Mouse (Mus musculus): ENCODE measurements at regions not wholly inside any gene's neighbourhood (a gene's known extent, or its start where the extent isn't known, plus 50 kb on each side); places are given as distances from the start of the nearest gene placed in this dataset.

GRCm38 (mm10) chr8:26910186-26910585 is 66.9 kb upstream of the Zfp703 start:
- TF ChIP-seq POLR2A (IDR thresholded peaks at IDR 0.05; ENCODE audit: borderline replicate concordance, low read depth, low read length) (no peak), CTCF (IDR thresholded peaks at IDR 0.05; ENCODE audit: low read depth, low read length) (no peak)
- H3K27ac ChIP-seq (ENCODE audit: insufficient read depth, low read depth, low read length) = no peak overlapping the region
- H3K4me1 ChIP-seq (ENCODE audit: control insufficient read depth, insufficient read depth, low read length) = peaks cover 39% of the 10 kb centered on the region
- H3K4me3 ChIP-seq (ENCODE audit: insufficient read depth, low read length) = no peak overlapping the region

GRCm38 (mm10) chr8:26913562-26914529 is 63.3 kb upstream of the Zfp703 start:
- peaks cover 32% of the 10 kb centered on the region for H3K4me1 ChIP-seq (ENCODE audit: control insufficient read depth, insufficient read depth, low read length)
- TF ChIP-seq POLR2A (IDR thresholded peaks at IDR 0.05; ENCODE audit: borderline replicate concordance, low read depth, low read length) (no peak), CTCF (IDR thresholded peaks at IDR 0.05; ENCODE audit: low read depth, low read length) (no peak)
- H3K4me3 ChIP-seq (ENCODE audit: insufficient read depth, low read length) = no peak overlapping the region
- H3K27ac ChIP-seq (ENCODE audit: insufficient read depth, low read depth, low read length) = no peak overlapping the region

GRCm38 (mm10) chr8:26915731-26916130 is 61.4 kb upstream of the Zfp703 start:
- Histone ChIP-seq H3K4me1 (ENCODE audit: control insufficient read depth, insufficient read depth, low read length) (peaks cover 24% of the 10 kb centered on the region), H3K27ac (ENCODE audit: insufficient read depth, low read depth, low read length) (no peak overlapping the region), H3K4me3 (ENCODE audit: insufficient read depth, low read length) (no peak overlapping the region)
- TF ChIP-seq CTCF (IDR thresholded peaks at IDR 0.05; ENCODE audit: low read depth, low read length) (no peak), POLR2A (IDR thresholded peaks at IDR 0.05; ENCODE audit: borderline replicate concordance, low read depth, low read length) (no peak)

GRCm38 (mm10) chr8:26921531-26922177 is 55.5 kb upstream of the Zfp703 start:
- peaks cover 17% of the 10 kb centered on the region for H3K4me1 ChIP-seq (ENCODE audit: control insufficient read depth, insufficient read depth, low read length)
- H3K4me3 ChIP-seq (ENCODE audit: insufficient read depth, low read length) = no peak overlapping the region
- TF ChIP-seq CTCF (IDR thresholded peaks at IDR 0.05; ENCODE audit: low read depth, low read length) = no peak
- TF ChIP-seq POLR2A (IDR thresholded peaks at IDR 0.05; ENCODE audit: borderline replicate concordance, low read depth, low read length) = no peak
- H3K27ac ChIP-seq (ENCODE audit: insufficient read depth, low read depth, low read length) = no peak overlapping the region

- TF ChIP-seq POLR2A (IDR thresholded peaks at IDR 0.05; ENCODE audit: borderline replicate concordance, low read depth, low read length) = no peak
- no peak for TF ChIP-seq CTCF (IDR thresholded peaks at IDR 0.05; ENCODE audit: low read depth, low read length)
- no peak overlapping the region for H3K4me3 ChIP-seq (ENCODE audit: insufficient read depth, low read length)
Observed at GRCm38 (mm10) chr8:26922178-26922540, 55.0 kb upstream of the Zfp703 start.

GRCm38 (mm10) chr8:26923166-26923565 is 54.0 kb upstream of the Zfp703 start:
- Histone ChIP-seq H3K4me3 (ENCODE audit: insufficient read depth, low read length) (no peak overlapping the region), H3K4me1 (ENCODE audit: control insufficient read depth, insufficient read depth, low read length) (peaks cover 5% of the 10 kb centered on the region), H3K27ac (ENCODE audit: insufficient read depth, low read depth, low read length) (no peak overlapping the region)
- no peak for TF ChIP-seq CTCF (IDR thresholded peaks at IDR 0.05; ENCODE audit: low read depth, low read length)
- TF ChIP-seq POLR2A (IDR thresholded peaks at IDR 0.05; ENCODE audit: borderline replicate concordance, low read depth, low read length) = no peak

More at GRCm38 (mm10) chr8:26922178-26922540, 55.0 kb upstream of the Zfp703 start:
- Histone ChIP-seq H3K4me1 (ENCODE audit: control insufficient read depth, insufficient read depth, low read length) (peaks cover 14% of the 10 kb centered on the region), H3K27ac (ENCODE audit: insufficient read depth, low read depth, low read length) (no peak overlapping the region)
